Mouse (Mus musculus) forebrain, embryonic 13.5 days (tissue): ENCODE measurements around the gene Ankrd33b. TPM values are rescaled to one million over a fixed set of nuclear protein-coding genes. Genes with fewer than 3 reads are reported as not detected.

ENCODE experiments used
- ATAC-seq: fragments of 200-750 bp; cut with Nextera tagmentation; 2 replicates; pipeline ENCODE4 v1.8.0; 2017
- H3K27ac ChIP-seq: fragments of 300-500 bp; sonication (generic); 2 replicates; pipeline ENCODE4 v1.5.1; 2015; ENCODE audit warnings: inconsistent platforms, mild to moderate bottlenecking, moderate library complexity
- H3K27me3 ChIP-seq: fragments of 300-500 bp; sonication (generic); 2 replicates; pipeline ENCODE4 v1.6.1; 2015; ENCODE audit warnings: mild to moderate bottlenecking, inconsistent platforms
- H3K36me3 ChIP-seq: fragments of 300-500 bp; sonication (generic); 2 replicates; pipeline ENCODE4 v1.6.1; 2015; ENCODE audit warnings: mild to moderate bottlenecking, inconsistent platforms; ENCODE audit not compliant: poor library complexity, severe bottlenecking
- H3K4me1 ChIP-seq: fragments of 300-500 bp; sonication (generic); 2 replicates; pipeline ENCODE4 v1.6.1; 2015; ENCODE audit warnings: inconsistent platforms
- H3K4me2 ChIP-seq: fragments of 300-500 bp; sonication (generic); 2 replicates; pipeline ENCODE4 v1.6.1; 2015; ENCODE audit warnings: inconsistent platforms, mild to moderate bottlenecking, moderate library complexity
- H3K4me3 ChIP-seq: fragments of 300-500 bp; sonication (generic); 2 replicates; pipeline ENCODE4 v1.5.1; 2015; ENCODE audit warnings: mild to moderate bottlenecking, inconsistent platforms
- H3K9ac ChIP-seq: fragments of 300-500 bp; sonication (generic); 2 replicates; pipeline ENCODE4 v1.6.1; 2015; ENCODE audit warnings: mild to moderate bottlenecking, inconsistent platforms
- H3K9me3 ChIP-seq: fragments of 300-500 bp; sonication (generic); replicated peaks from 2 replicates; pipeline ENCODE4 v1.6.1; 2016; ENCODE audit warnings: inconsistent platforms
- WGBS: fragments of 180-500 bp; shearing (Covaris S2); methylation state at CpG from one replicate; pipeline ENCODE4 v1.1.7; 2015; 5-methylcytosine and 5-hydroxymethylcytosine counted together
- polyA plus RNA-seq: library from polyadenylated mRNA; unstranded; fragments of >200 nt; fragmentation: Nextera tagmentation; extraction: Ambion mirVana; gene quantifications from 2 replicates; pipeline ENCODE4 v1.2.1, GENCODE M21; 2015

The Ankrd33b gene
- polyA plus RNA-seq, 1 experiment from 2014 or later = 0.34 TPM

DNA sequence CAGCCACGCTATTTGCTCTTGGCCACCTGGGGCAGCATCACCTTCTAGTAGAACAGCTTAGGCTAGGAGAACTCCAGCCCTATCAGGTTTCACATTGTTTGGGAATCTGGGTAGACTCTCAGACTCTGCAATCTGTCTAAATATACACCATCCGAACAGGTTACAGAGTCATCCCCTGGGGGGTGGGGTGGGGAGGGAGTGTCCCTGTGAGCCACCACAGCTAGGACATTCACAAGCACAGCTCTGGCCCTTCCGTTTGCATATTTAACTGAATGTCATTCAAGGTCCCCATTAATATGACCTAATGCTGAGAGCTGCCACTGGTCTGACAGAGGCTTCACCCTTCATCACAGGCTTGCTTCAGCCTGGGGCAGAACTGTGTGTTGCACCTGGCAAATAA is 74.9 kb downstream of the Ankrd33b start:
- Histone ChIP-seq H3K4me1 (peaks cover 7% of the 10 kb centered on the region), H3K27me3 (peaks cover 26% of the 10 kb centered on the region), H3K4me2 (no peak overlapping the region), H3K36me3 (no peaks in the 10 kb centered on the region), H3K4me3 (no peak overlapping the region), H3K27ac (no peak overlapping the region), H3K9ac (no peak overlapping the region), H3K9me3 (no peaks in the 10 kb centered on the region)
- ATAC-seq = no peak
- 46% methylated on average over 3 of the region's 3 CpGs for WGBS

- H3K9me3 ChIP-seq = no peaks in the 10 kb centered on the region
- no peaks in the 10 kb centered on the region for H3K4me1 ChIP-seq
- H3K4me2 ChIP-seq = no peak overlapping the region
- H3K27me3 ChIP-seq = no peaks in the 10 kb centered on the region
- no peak overlapping the region for H3K9ac ChIP-seq
- ATAC-seq = no peak
- no peak overlapping the region for H3K4me3 ChIP-seq
- 92% methylated on average over 3 of the region's 3 CpGs for WGBS
- no peak overlapping the region for H3K27ac ChIP-seq
- H3K36me3 ChIP-seq = no peaks in the 10 kb centered on the region
These were observed 81.8 kb downstream of the Ankrd33b start for GRCm38 (mm10) chr15:31285695-31286094.

GRCm38 (mm10) chr15:31284922-31285631 is 82.4 kb downstream of the Ankrd33b start:
- Histone ChIP-seq H3K4me2 (no peak overlapping the region), H3K27ac (no peak overlapping the region; the same call in 1 of the 2 replicates), H3K9me3 (no peaks in the 10 kb centered on the region), H3K9ac (no peak overlapping the region), H3K27me3 (no peaks in the 10 kb centered on the region), H3K4me1 (no peaks in the 10 kb centered on the region), H3K36me3 (no peaks in the 10 kb centered on the region), H3K4me3 (no peak overlapping the region)
- peak; percentile 75 for ATAC-seq
- 83% methylated on average over 17 of the region's 17 CpGs for WGBS

GRCm38 (mm10) chr15:31284142-31284541 is 83.4 kb downstream of the Ankrd33b start:
- H3K4me3 ChIP-seq = no peak overlapping the region
- no peaks in the 10 kb centered on the region for H3K27me3 ChIP-seq
- no peak overlapping the region for H3K9ac ChIP-seq
- no peaks in the 10 kb centered on the region for H3K9me3 ChIP-seq
- H3K4me1 ChIP-seq = no peaks in the 10 kb centered on the region
- no peak overlapping the region for H3K4me2 ChIP-seq
- 72% methylated on average over 5 of the region's 5 CpGs for WGBS
- no peak overlapping the region for H3K27ac ChIP-seq
- no peak for ATAC-seq
- H3K36me3 ChIP-seq = no peaks in the 10 kb centered on the region

DNA sequence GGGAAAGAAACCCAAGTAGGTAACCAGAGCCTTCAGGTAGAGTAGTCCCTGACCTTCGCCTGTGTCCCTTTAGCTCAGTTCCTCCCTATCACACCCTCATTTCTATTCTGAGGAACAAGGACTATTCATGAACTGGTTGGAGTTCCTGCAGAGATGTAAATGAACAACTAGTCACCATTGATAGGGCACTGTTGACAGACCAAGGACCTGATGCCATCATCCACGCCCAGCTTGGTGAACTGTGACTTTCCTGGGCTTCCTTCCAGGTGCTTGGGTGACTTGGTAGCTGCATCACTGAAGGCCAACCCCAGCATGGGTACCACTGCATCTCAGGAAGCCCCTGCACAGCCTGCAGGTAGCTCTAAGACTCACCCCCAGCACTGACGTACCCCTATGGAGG is 85.2 kb downstream of the Ankrd33b start:
- Histone ChIP-seq H3K36me3 (no peaks in the 10 kb centered on the region), H3K4me1 (0 out of 2 replicates have a peak, but pooled peaks cover 4% of the 10 kb centered on the region), H3K9ac (no peak overlapping the region), H3K4me3 (no peak overlapping the region), H3K27me3 (no peaks in the 10 kb centered on the region), H3K4me2 (no peak overlapping the region), H3K27ac (no peak overlapping the region), H3K9me3 (no peaks in the 10 kb centered on the region)
- WGBS = 78% methylated on average over 3 of the region's 3 CpGs
- no peak for ATAC-seq

- no peaks in the 10 kb centered on the region for H3K36me3 ChIP-seq
- no peak overlapping the region for H3K27ac ChIP-seq
- H3K27me3 ChIP-seq = no peaks in the 10 kb centered on the region
- no peak overlapping the region for H3K9ac ChIP-seq
- no peak for ATAC-seq
- no peak overlapping the region for H3K4me3 ChIP-seq
- H3K4me1 ChIP-seq = 0 out of 2 replicates have a peak, but pooled peaks cover 4% of the 10 kb centered on the region
- 78% methylated on average over 13 of the region's 13 CpGs for WGBS
- H3K9me3 ChIP-seq = no peaks in the 10 kb centered on the region
- no peak overlapping the region for H3K4me2 ChIP-seq
These were observed 85.7 kb downstream of the Ankrd33b start for GRCm38 (mm10) chr15:31281830-31282229.

DNA sequence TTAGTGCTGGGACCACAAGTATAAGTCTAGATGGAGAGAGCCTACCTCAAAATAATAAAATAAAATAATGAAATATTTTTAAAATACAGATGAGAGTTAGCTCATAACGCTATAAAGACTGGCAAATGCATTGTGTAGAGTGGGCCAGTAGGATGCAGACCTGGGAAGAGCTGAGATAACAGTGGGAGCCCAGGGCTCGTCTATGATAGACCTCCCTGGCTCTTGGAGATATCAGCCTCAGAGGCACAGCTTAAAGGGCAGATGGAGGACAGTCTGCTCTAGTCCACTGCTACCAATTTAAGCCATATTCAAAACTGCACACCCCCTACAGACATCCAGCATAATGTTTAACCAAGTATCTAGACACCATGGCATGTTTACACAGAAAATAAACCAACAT is 86.8 kb downstream of the Ankrd33b start:
- Histone ChIP-seq H3K4me2 (no peak overlapping the region), H3K4me3 (no peak overlapping the region), H3K9me3 (no peaks in the 10 kb centered on the region), H3K36me3 (no peaks in the 10 kb centered on the region), H3K9ac (no peak overlapping the region), H3K27me3 (no peaks in the 10 kb centered on the region), H3K27ac (no peak overlapping the region), H3K4me1 (0 out of 2 replicates have a peak, but pooled peaks cover 4% of the 10 kb centered on the region)
- WGBS = 80% methylated on average over 2 of the region's 2 CpGs
- ATAC-seq = no peak

DNA sequence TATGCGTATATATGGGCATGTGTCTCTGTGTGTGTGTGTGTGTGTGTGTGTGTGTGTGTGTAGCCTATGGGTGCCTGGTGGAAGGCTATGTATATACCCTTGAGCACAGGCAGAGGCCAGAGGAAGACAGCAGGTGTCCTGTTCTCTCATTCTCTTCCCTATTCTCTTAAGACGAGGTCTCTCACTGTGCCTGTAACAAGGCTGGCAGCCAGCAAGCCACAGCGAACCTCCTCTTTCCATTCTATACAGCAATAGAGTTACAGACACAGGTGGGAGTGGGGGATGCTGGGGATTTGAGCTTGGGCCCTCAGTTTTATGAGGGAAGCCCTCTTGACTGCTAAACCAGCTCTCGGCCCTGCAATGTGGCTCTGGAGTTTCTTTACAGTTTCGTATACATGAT is 87.5 kb downstream of the Ankrd33b start:
- H3K4me3 ChIP-seq = no peak overlapping the region
- H3K9me3 ChIP-seq = no peaks in the 10 kb centered on the region
- no peak for ATAC-seq
- no peaks in the 10 kb centered on the region for H3K27me3 ChIP-seq
- H3K36me3 ChIP-seq = no peaks in the 10 kb centered on the region
- H3K4me1 ChIP-seq = 0 out of 2 replicates have a peak, but pooled peaks cover 4% of the 10 kb centered on the region
- 71% methylated on average over 5 of the region's 5 CpGs for whole genome bisulfite sequencing
- no peak overlapping the region for H3K27ac ChIP-seq
- H3K4me2 ChIP-seq = no peak overlapping the region
- no peak overlapping the region for H3K9ac ChIP-seq

DNA sequence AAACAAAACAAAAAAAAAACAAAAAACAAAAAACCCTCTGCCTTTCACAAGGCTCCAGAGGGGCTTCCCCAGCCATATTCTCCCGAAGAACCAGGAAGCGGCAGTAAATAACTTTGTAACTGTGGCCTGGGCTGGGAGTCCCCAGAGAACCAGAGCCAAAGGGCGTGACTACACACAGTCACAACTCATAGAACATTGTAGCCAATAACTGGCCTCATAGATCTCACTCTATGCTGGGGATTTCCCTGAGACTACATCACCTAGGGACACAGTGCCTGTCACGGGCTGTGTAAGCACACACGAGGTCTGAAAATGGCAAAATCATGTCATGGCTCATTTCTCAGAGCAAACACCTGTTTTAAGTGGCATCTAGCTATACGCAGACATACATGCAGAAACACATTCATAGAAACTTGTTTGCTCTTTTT is 87.9 kb downstream of the Ankrd33b start:
- no peak for ATAC-seq
- Histone ChIP-seq H3K4me3 (no peak overlapping the region), H3K4me2 (no peak overlapping the region), H3K9ac (no peak overlapping the region), H3K36me3 (no peaks in the 10 kb centered on the region), H3K9me3 (no peaks in the 10 kb centered on the region), H3K4me1 (0 out of 2 replicates have a peak, but pooled peaks cover 4% of the 10 kb centered on the region), H3K27ac (no peak overlapping the region), H3K27me3 (no peaks in the 10 kb centered on the region)
- 88% methylated on average over 6 of the region's 6 CpGs for WGBS

GRCm38 (mm10) chr15:31279120-31279519 is 88.4 kb downstream of the Ankrd33b start:
- Histone ChIP-seq H3K4me2 (no peak overlapping the region), H3K9ac (no peak overlapping the region), H3K27me3 (no peaks in the 10 kb centered on the region), H3K27ac (no peak overlapping the region), H3K9me3 (no peaks in the 10 kb centered on the region), H3K4me3 (no peak overlapping the region), H3K36me3 (no peaks in the 10 kb centered on the region), H3K4me1 (0 out of 2 replicates have a peak, but pooled peaks cover 4% of the 10 kb centered on the region)
- no peak for ATAC-seq
- 86% methylated on average over 2 of the region's 2 CpGs for WGBS

GRCm38 (mm10) chr15:31278090-31278489 is 89.4 kb downstream of the Ankrd33b start:
- no peak overlapping the region for H3K4me3 ChIP-seq

GRCm38 (mm10) chr15:31273509-31273908 is 94.0 kb downstream of the Ankrd33b start:
- Histone ChIP-seq H3K4me3 (no peak overlapping the region), H3K27me3 (no peaks in the 10 kb centered on the region), H3K9me3 (no peaks in the 10 kb centered on the region), H3K4me1 (0 out of 2 replicates have a peak, but pooled peaks cover 4% of the 10 kb centered on the region), H3K9ac (no peak overlapping the region), H3K36me3 (no peaks in the 10 kb centered on the region; the same call in 1 of the 2 replicates), H3K4me2 (no peak overlapping the region), H3K27ac (no peak overlapping the region)
- WGBS = 77% methylated on average over 10 of the region's 10 CpGs
- no peak for ATAC-seq

More at GRCm38 (mm10) chr15:31278090-31278489, 89.4 kb downstream of the Ankrd33b start:
- no peaks in the 10 kb centered on the region for H3K27me3 ChIP-seq
- no peak overlapping the region for H3K4me2 ChIP-seq
- H3K36me3 ChIP-seq = no peaks in the 10 kb centered on the region; the same call in 1 of the 2 replicates
- ATAC-seq = no peak
- 0 out of 2 replicates have a peak, but pooled peaks cover 4% of the 10 kb centered on the region for H3K4me1 ChIP-seq
- no peak overlapping the region for H3K27ac ChIP-seq
- 62% methylated on average over 4 of the region's 4 CpGs for WGBS
- H3K9ac ChIP-seq = no peak overlapping the region
- no peaks in the 10 kb centered on the region for H3K9me3 ChIP-seq
